Comparison of ENCODE assay signal across 22 mouse cellular contexts in the genomic region with DNA sequence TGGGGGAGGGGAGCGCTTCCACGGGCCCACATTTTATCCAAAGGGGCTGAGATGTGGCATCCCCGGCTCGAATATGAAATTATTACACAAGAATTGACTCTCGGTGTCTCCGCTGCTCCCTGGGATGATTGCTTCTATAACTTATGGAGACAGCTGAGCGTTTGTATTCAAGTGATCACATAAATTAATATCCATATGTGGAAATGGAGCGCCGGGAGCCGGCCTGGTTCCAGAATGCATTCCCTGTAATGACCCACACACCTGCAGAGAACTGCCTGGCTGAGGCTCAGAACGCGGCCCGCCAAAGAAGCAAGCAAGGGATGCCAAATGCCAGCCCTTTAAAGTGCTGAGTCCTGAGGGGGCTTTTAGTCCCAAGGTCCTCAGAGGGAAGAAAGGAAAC.
DNase-seq lines count a peak whose midpoint lies in the region; ATAC-seq and TF ChIP-seq lines count a peak whose summit lies in the region.
"Had no signal": no experiment of that assay in that cellular context is flagged by ENCODE, and none has a peak within 500 bp of the region (broad histone marks: within the 10 kb centered on the region; RNA-seq: fewer than 3 reads in every experiment).

No protein-coding gene starts in this region.

- no peak for ATAC-seq in midbrain, embryonic 14.5 days (ENCODE audit: low FRiP score, low TSS enrichment)
- no peak for ATAC-seq in midbrain, postnatal 0 days (ENCODE audit: low FRiP score)
- ATAC-seq in neural tube, embryonic 13.5 days (ENCODE audit: low read depth): peak; percentile 40; the same call in 1 of the 2 replicates
- ATAC-seq in neural tube, embryonic 14.5 days (ENCODE audit: low read depth): peak; percentile 51; the same call in 1 of the 2 replicates
- no peak for ATAC-seq in neural tube, embryonic 15.5 days (ENCODE audit: low FRiP score)
- ATAC-seq: activated CD4-positive, CD25-positive, alpha-beta regulatory T cell, adult 4 months; CD4-positive, CD25-positive, alpha-beta regulatory T cell, adult 4 months; Patski had no signal

- H3K9ac ChIP-seq in midbrain, embryonic 14.5 days (replicated peaks; ENCODE audit: low read length): no peak overlapping the region
- H3K9ac ChIP-seq in midbrain, postnatal 0 days (replicated peaks; ENCODE audit: low read length, poor library complexity, severe bottlenecking): no peak overlapping the region
- no peak overlapping the region for H3K9ac ChIP-seq in neural tube, embryonic 13.5 days
- no peak overlapping the region for H3K9ac ChIP-seq in neural tube, embryonic 14.5 days (replicated peaks; ENCODE audit: low read depth, low read length)
- H3K9ac ChIP-seq in neural tube, embryonic 15.5 days (replicated peaks): no peak overlapping the region

- 66% methylated on average over 13 of the region's 13 CpGs for WGBS in midbrain, embryonic 14.5 days
- WGBS in midbrain, postnatal 0 days: 62% methylated on average over 13 of the region's 13 CpGs
- WGBS in neural tube, embryonic 13.5 days: 50% methylated on average over 13 of the region's 13 CpGs
- 40% methylated on average over 13 of the region's 13 CpGs for WGBS in neural tube, embryonic 14.5 days
- 54% methylated on average over 13 of the region's 13 CpGs for WGBS in neural tube, embryonic 15.5 days

- DNase-seq in heart, adult 11 months: peak; percentile 54
- no peak for DNase-seq in heart, postnatal 14 days
- peak; percentile 12 for DNase-seq in midbrain, embryonic 14.5 days
- no peak for DNase-seq in midbrain, postnatal 0 days (ENCODE audit: low spot score)
- DNase-seq in neural tube, embryonic 10.5 days (ENCODE audit: extremely low spot score, low spot score): no peak
- DNase-seq: adrenal gland, adult 2 months; adrenal gland, adult 8-10 months; adrenal gland, postnatal 10 days; adrenal gland, postnatal 14 days; adrenal gland, postnatal 25 days; adrenal gland, postnatal 36 days; B cell, adult 2 months; cerebellum, adult 11 months; cerebellum, adult 11-12 months had no signal

- H3K4me2 ChIP-seq in midbrain, embryonic 14.5 days (ENCODE audit: low read length): no peak overlapping the region
- H3K4me2 ChIP-seq in midbrain, postnatal 0 days (ENCODE audit: low read depth, low read length, poor library complexity, severe bottlenecking): no peak overlapping the region
- H3K4me2 ChIP-seq in neural tube, embryonic 13.5 days: no peak overlapping the region
- no peak overlapping the region for H3K4me2 ChIP-seq in neural tube, embryonic 14.5 days (ENCODE audit: low read depth, low read length)
- no peak overlapping the region for H3K4me2 ChIP-seq in neural tube, embryonic 15.5 days

- H3K4me1 ChIP-seq in midbrain, embryonic 14.5 days (ENCODE audit: control insufficient read depth, insufficient read depth, low read length): no peaks in the 10 kb centered on the region
- no peaks in the 10 kb centered on the region for H3K4me1 ChIP-seq in midbrain, postnatal 0 days (ENCODE audit: insufficient read depth, low read length)
- no peaks in the 10 kb centered on the region; the same call in 1 of the 2 replicates for H3K4me1 ChIP-seq in neural tube, embryonic 13.5 days (replicated peaks)
- no peaks in the 10 kb centered on the region for H3K4me1 ChIP-seq in neural tube, embryonic 14.5 days (ENCODE audit: control insufficient read depth, insufficient read depth, low read length)
- peaks cover 6% of the 10 kb centered on the region for H3K4me1 ChIP-seq in neural tube, embryonic 15.5 days

- H3K36me3 ChIP-seq in midbrain, embryonic 14.5 days (ENCODE audit: control insufficient read depth, insufficient read depth, low read length): no peaks in the 10 kb centered on the region
- H3K36me3 ChIP-seq in midbrain, postnatal 0 days (ENCODE audit: insufficient read depth, low read length): no peaks in the 10 kb centered on the region
- no peaks in the 10 kb centered on the region for H3K36me3 ChIP-seq in neural tube, embryonic 13.5 days
- no peaks in the 10 kb centered on the region for H3K36me3 ChIP-seq in neural tube, embryonic 14.5 days (ENCODE audit: control insufficient read depth, insufficient read depth, low read length)
- no peaks in the 10 kb centered on the region for H3K36me3 ChIP-seq in neural tube, embryonic 15.5 days

- intact Hi-C loops in heart, postnatal 14 days (cut with DNase I): no loop called here

- no peak overlapping the region for H3K4me3 ChIP-seq in midbrain, embryonic 14.5 days (replicated peaks; ENCODE audit: low read depth, low read length)
- no peak overlapping the region for H3K4me3 ChIP-seq in midbrain, postnatal 0 days (ENCODE audit: low read depth, low read length)
- H3K4me3 ChIP-seq in neural tube, embryonic 13.5 days: no peak overlapping the region
- no peak overlapping the region for H3K4me3 ChIP-seq in neural tube, embryonic 14.5 days (ENCODE audit: low read depth, low read length)
- H3K4me3 ChIP-seq in neural tube, embryonic 15.5 days (replicated peaks): no peak overlapping the region

- H3K9me3 ChIP-seq in midbrain, embryonic 14.5 days (ENCODE audit: control insufficient read depth, low read length): no peaks in the 10 kb centered on the region
- H3K9me3 ChIP-seq in midbrain, postnatal 0 days (ENCODE audit: low read length): no peaks in the 10 kb centered on the region
- no peaks in the 10 kb centered on the region for H3K9me3 ChIP-seq in neural tube, embryonic 13.5 days
- no peaks in the 10 kb centered on the region for H3K9me3 ChIP-seq in neural tube, embryonic 14.5 days (ENCODE audit: control insufficient read depth, low read length)
- no peaks in the 10 kb centered on the region for H3K9me3 ChIP-seq in neural tube, embryonic 15.5 days (replicated peaks)
- H3K9me3 ChIP-seq: G1E had no signal

- H3K27ac ChIP-seq in midbrain, embryonic 14.5 days (replicated peaks; ENCODE audit: low read depth, low read length): no peak overlapping the region
- no peak overlapping the region for H3K27ac ChIP-seq in midbrain, postnatal 0 days (ENCODE audit: low read depth, low read length)
- H3K27ac ChIP-seq in neural tube, embryonic 13.5 days (replicated peaks): peak overlapping the region; percentile 52; the same call in 1 of the 2 replicates
- H3K27ac ChIP-seq in neural tube, embryonic 14.5 days (ENCODE audit: low read depth, low read length): no peak overlapping the region
- H3K27ac ChIP-seq in neural tube, embryonic 15.5 days (replicated peaks): no peak overlapping the region

- TF ChIP-seq CTCF in midbrain, postnatal 0 days (IDR thresholded peaks at IDR 0.05): no peak

- H3K27me3 ChIP-seq in midbrain, embryonic 14.5 days (ENCODE audit: control insufficient read depth, insufficient read depth, low read length): no peaks in the 10 kb centered on the region; the same call in 1 of the 2 replicates
- no peaks in the 10 kb centered on the region for H3K27me3 ChIP-seq in midbrain, postnatal 0 days (ENCODE audit: insufficient read depth, low read length)
- H3K27me3 ChIP-seq in neural tube, embryonic 13.5 days: peaks cover 12% of the 10 kb centered on the region; the same call in 1 of the 2 replicates
- no peaks in the 10 kb centered on the region for H3K27me3 ChIP-seq in neural tube, embryonic 14.5 days (ENCODE audit: control insufficient read depth, insufficient read depth, low read length)
- H3K27me3 ChIP-seq in neural tube, embryonic 15.5 days (replicated peaks): peaks cover 7% of the 10 kb centered on the region; the same call in 1 of the 2 replicates
- H3K27me3 ChIP-seq: CH12.LX had no signal

Comparison
In these comparisons a context has a peak if more than half of its experiments do, and no peak if none do; other contexts are left out.
1. DNase-seq: peak in heart, adult 11 months (single experiment) and midbrain, embryonic 14.5 days (single experiment); none in heart, postnatal 14 days (0 of 2), midbrain, postnatal 0 days (single experiment) and neural tube, embryonic 10.5 days (single experiment).
2. ATAC-seq: peak in neural tube, embryonic 13.5 days (single experiment) and neural tube, embryonic 14.5 days (single experiment); none in midbrain, embryonic 14.5 days (single experiment), midbrain, postnatal 0 days (single experiment) and neural tube, embryonic 15.5 days (single experiment).